Mouse (Mus musculus): ENCODE data around the gene Pcca.

DNA sequence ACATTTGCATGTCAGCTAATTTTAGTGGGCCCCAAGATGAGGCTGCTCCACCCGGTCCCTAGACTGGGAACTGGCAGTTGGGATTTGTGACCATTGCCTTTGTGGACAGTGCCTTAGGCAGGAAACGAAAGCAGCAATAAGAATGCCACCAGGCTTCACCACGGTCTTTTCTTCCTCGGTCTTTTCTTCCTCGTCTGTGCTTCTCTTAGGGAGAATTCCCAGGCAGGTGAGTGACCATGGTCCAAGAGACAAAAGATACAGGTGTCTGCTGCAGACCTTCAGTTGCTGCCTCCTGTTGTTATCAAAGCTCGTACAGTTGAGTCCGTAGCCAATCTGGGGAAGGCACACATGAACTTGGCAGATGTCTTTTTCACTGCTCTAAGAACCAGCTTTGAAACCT lies 346.2 kb downstream of the Pcca start:
- TF ChIP-seq POLR2A (IDR thresholded peaks at IDR 0.05; ENCODE audit: extremely low read depth, insufficient read depth, low read length) (no peak), CTCF (IDR thresholded peaks at IDR 0.05; ENCODE audit: low read depth, low read length) (no peak)
